Mouse (Mus musculus) embryonic facial prominence, embryonic 12.5 days (tissue): Measurements from ENCODE around the gene Gm45785. TPM values are rescaled to one million over a fixed set of nuclear protein-coding genes. Genes with fewer than 3 reads are reported as not detected.

ENCODE experiments used
- ATAC-seq: fragments of 200-750 bp; cut with Nextera tagmentation; 2 replicates; pipeline ENCODE4 v1.8.0; 2017; ENCODE audit not compliant: insufficient number of reproducible peaks, insufficient read depth, low FRiP score, low TSS enrichment
- H3K27ac ChIP-seq: fragments of 300-500 bp; sonication (generic); 2 replicates; pipeline ENCODE4 v1.5.1; 2016; ENCODE audit warnings: mild to moderate bottlenecking
- H3K27me3 ChIP-seq: fragments of 300-500 bp; sonication (generic); 2 replicates; pipeline ENCODE4 v1.6.1; 2016; ENCODE audit warnings: mild to moderate bottlenecking, moderate library complexity
- H3K36me3 ChIP-seq: fragments of 300-500 bp; sonication (generic); 2 replicates; pipeline ENCODE4 v1.6.1; 2016; ENCODE audit warnings: mild to moderate bottlenecking
- H3K4me1 ChIP-seq: fragments of 300-500 bp; sonication (generic); 2 replicates; pipeline ENCODE4 v1.6.1; 2016
- H3K4me2 ChIP-seq: fragments of 300-500 bp; sonication (generic); replicated peaks from 2 replicates; pipeline ENCODE4 v1.6.1; 2016; ENCODE audit warnings: mild to moderate bottlenecking, moderate library complexity
- H3K4me3 ChIP-seq: fragments of 300-500 bp; sonication (generic); 2 replicates; pipeline ENCODE4 v1.5.1; 2016; ENCODE audit warnings: mild to moderate bottlenecking
- H3K9ac ChIP-seq: fragments of 300-500 bp; sonication (generic); 2 replicates; pipeline ENCODE4 v1.6.1; 2016; ENCODE audit warnings: mild to moderate bottlenecking, moderate library complexity
- H3K9me3 ChIP-seq: fragments of 300-500 bp; sonication (generic); 2 replicates; pipeline ENCODE4 v1.6.1; 2016; ENCODE audit warnings: mild to moderate bottlenecking, moderate library complexity
- WGBS: fragments of 180-500 bp; shearing (Covaris S2); methylation state at CpG from one replicate; pipeline ENCODE4 v1.1.7; 2016; 5-methylcytosine and 5-hydroxymethylcytosine counted together
- polyA plus RNA-seq: library from polyadenylated mRNA; unstranded; fragments of >200 nt; fragmentation: Nextera tagmentation; extraction: Ambion mirVana; gene quantifications from 2 replicates; pipeline ENCODE4 v1.2.1, GENCODE M21; 2016

The Gm45785 gene
- polyA plus RNA-seq, 1 experiment from 2014 or later = not detected

DNA sequence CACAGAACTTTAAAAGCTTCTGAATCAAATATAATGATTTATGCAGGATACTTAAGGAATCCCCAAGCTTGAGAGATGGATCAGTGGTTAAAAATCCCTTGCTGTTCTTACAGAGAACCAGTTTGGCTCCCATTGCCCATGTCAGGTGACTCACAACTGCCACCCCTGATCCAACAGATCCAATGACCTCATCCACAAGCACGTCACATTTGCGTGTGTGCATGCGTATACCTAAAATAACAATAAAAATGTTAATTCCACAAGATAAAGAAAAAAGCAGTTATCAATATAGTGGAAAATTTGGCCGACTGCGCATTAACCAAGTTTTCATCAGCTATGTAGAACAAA is 34.9 kb downstream of the Gm45785 start:
- Histone ChIP-seq H3K4me3 (peak overlapping the region; percentile 55), H3K9me3 (no peaks in the 10 kb centered on the region), H3K27ac (no peak overlapping the region), H3K36me3 (no peaks in the 10 kb centered on the region), H3K4me1 (peaks cover 3% of the 10 kb centered on the region; the same call in 1 of the 2 replicates), H3K27me3 (no peaks in the 10 kb centered on the region), H3K9ac (no peak overlapping the region), H3K4me2 (peak overlapping the region; percentile 79)
- no peak for ATAC-seq
- 54% methylated on average over 5 of the region's 5 CpGs for WGBS

DNA sequence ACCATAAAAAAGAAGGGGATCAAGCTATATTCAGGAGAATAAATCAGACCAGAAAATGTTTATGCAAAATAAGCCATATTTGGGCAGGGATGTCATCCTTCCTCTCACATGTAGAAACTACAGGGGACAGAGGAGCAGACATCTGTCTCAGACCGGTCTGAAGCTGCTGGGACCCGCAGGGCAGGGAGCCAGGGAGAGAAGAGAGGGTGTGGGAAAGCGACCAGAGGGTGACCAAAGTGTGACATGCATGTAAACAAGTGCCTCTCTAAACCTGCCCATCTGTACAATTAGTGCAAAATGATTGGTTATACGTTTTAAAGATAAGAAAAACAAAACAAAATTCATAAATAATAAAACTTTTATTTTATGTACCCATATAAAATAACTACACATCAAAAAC is 36.0 kb downstream of the Gm45785 start:
- Histone ChIP-seq H3K4me2 (no peak overlapping the region), H3K4me3 (no peak overlapping the region), H3K27me3 (no peaks in the 10 kb centered on the region), H3K4me1 (peaks cover 3% of the 10 kb centered on the region; the same call in 1 of the 2 replicates), H3K9ac (no peak overlapping the region), H3K9me3 (no peaks in the 10 kb centered on the region), H3K36me3 (no peaks in the 10 kb centered on the region), H3K27ac (no peak overlapping the region)
- WGBS = 80% methylated on average over 4 of the region's 4 CpGs
- ATAC-seq = no peak

- no peak for ATAC-seq
- Histone ChIP-seq H3K4me1 (no peaks in the 10 kb centered on the region), H3K9ac (no peak overlapping the region)
These were observed 43.3 kb downstream of the Gm45785 start for GRCm38 (mm10) chr7:140812850-140813249.

GRCm38 (mm10) chr7:140811714-140812113 is 44.4 kb downstream of the Gm45785 start:
- Histone ChIP-seq H3K4me2 (no peak overlapping the region), H3K9ac (no peak overlapping the region), H3K4me3 (no peak overlapping the region), H3K4me1 (no peaks in the 10 kb centered on the region), H3K9me3 (no peaks in the 10 kb centered on the region), H3K27ac (no peak overlapping the region), H3K27me3 (no peaks in the 10 kb centered on the region), H3K36me3 (peaks cover 14% of the 10 kb centered on the region)
- 90% methylated on average over 13 of the region's 13 CpGs for WGBS
- no peak for ATAC-seq

More at GRCm38 (mm10) chr7:140812850-140813249, 43.3 kb downstream of the Gm45785 start:
- 87% methylated on average over 12 of the region's 12 CpGs for WGBS
- Histone ChIP-seq H3K4me3 (no peak overlapping the region), H3K27me3 (no peaks in the 10 kb centered on the region), H3K4me2 (no peak overlapping the region), H3K36me3 (peaks cover 14% of the 10 kb centered on the region), H3K9me3 (no peaks in the 10 kb centered on the region), H3K27ac (no peak overlapping the region)

GRCm38 (mm10) chr7:140810496-140810895 is 45.6 kb downstream of the Gm45785 start:
- Histone ChIP-seq H3K9ac (no peak overlapping the region), H3K9me3 (no peaks in the 10 kb centered on the region), H3K4me1 (no peaks in the 10 kb centered on the region), H3K27ac (no peak overlapping the region), H3K4me2 (no peak overlapping the region), H3K4me3 (no peak overlapping the region), H3K36me3 (peaks cover 14% of the 10 kb centered on the region), H3K27me3 (no peaks in the 10 kb centered on the region)
- 88% methylated on average over 6 of the region's 6 CpGs for WGBS
- no peak for ATAC-seq

DNA sequence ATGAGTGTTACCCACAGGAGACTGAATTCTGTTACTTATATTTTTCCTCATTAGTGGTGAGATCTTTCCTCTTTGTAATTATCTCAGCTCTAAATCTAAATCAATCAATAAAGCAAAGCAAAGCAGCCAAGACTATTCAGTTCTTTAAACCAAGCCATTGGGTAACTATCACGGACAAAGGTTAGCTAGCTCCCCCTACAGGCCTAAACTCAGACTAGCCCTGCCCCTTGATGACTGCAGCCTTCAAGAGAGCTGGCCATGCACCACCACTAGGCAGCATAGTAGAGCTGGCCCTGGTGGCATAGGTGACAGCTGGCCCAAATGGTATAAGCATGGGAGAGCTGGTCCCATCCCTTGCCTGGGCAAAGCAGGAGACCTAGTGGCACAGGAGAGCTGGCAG is 50.4 kb downstream of the Gm45785 start:
- Histone ChIP-seq H3K27ac (no peak overlapping the region), H3K9ac (no peak overlapping the region), H3K9me3 (no peaks in the 10 kb centered on the region), H3K4me2 (no peak overlapping the region), H3K27me3 (no peaks in the 10 kb centered on the region), H3K4me1 (no peaks in the 10 kb centered on the region), H3K36me3 (peaks cover 5% of the 10 kb centered on the region; the same call in 1 of the 2 replicates), H3K4me3 (no peak overlapping the region)
- 7% methylated on average over 1 of the region's 1 CpGs for WGBS
- ATAC-seq = no peak; the same call in 1 of the 2 replicates

DNA sequence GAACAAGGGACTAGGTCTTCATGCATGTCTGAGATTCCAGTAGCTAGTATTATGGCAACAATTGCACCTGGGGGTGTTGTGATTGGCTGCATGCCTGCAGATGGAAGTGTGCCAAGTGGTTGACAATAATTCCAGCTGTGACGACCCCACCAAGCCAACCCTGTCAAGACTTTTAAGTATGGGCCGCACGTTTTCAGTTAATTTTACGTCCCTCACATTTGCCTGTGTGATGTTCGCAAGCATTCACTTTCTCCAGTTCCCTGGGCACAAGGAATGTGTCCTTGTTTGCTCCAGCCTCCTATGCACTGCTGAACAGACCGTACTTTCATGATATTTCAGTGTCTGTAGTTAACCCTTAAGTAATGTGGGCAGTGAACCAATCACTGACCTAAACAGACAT is 53.5 kb downstream of the Gm45785 start:
- H3K27me3 ChIP-seq = no peaks in the 10 kb centered on the region
- H3K4me1 ChIP-seq = no peaks in the 10 kb centered on the region
- H3K36me3 ChIP-seq = no peaks in the 10 kb centered on the region
- H3K27ac ChIP-seq = no peak overlapping the region
- H3K9ac ChIP-seq = no peak overlapping the region
- no peak overlapping the region for H3K4me2 ChIP-seq
- no peak overlapping the region for H3K4me3 ChIP-seq
- no peaks in the 10 kb centered on the region for H3K9me3 ChIP-seq
- no peak for ATAC-seq
- 72% methylated on average over 6 of the region's 6 CpGs for WGBS

- no peaks in the 10 kb centered on the region for H3K36me3 ChIP-seq
- H3K4me1 ChIP-seq = no peaks in the 10 kb centered on the region
- WGBS = 61% methylated on average over 2 of the region's 2 CpGs
- H3K4me2 ChIP-seq = no peak overlapping the region
- no peaks in the 10 kb centered on the region for H3K9me3 ChIP-seq
- no peaks in the 10 kb centered on the region for H3K27me3 ChIP-seq
- no peak overlapping the region for H3K9ac ChIP-seq
- no peak overlapping the region for H3K4me3 ChIP-seq
- no peak overlapping the region for H3K27ac ChIP-seq
- ATAC-seq = 0 out of 2 replicates have a peak, but pooled peaks have one; percentile 60
These were observed 57.9 kb downstream of the Gm45785 start for GRCm38 (mm10) chr7:140798212-140798611.

GRCm38 (mm10) chr7:140797619-140798018 is 58.5 kb downstream of the Gm45785 start:
- Histone ChIP-seq H3K27ac (no peak overlapping the region), H3K9me3 (no peaks in the 10 kb centered on the region), H3K4me1 (no peaks in the 10 kb centered on the region), H3K9ac (no peak overlapping the region), H3K4me3 (no peak overlapping the region), H3K27me3 (no peaks in the 10 kb centered on the region), H3K36me3 (no peaks in the 10 kb centered on the region), H3K4me2 (no peak overlapping the region)
- 0 out of 2 replicates have a peak, but pooled peaks have one; percentile 10 for ATAC-seq
- WGBS = 91% methylated on average over 3 of the region's 3 CpGs

DNA sequence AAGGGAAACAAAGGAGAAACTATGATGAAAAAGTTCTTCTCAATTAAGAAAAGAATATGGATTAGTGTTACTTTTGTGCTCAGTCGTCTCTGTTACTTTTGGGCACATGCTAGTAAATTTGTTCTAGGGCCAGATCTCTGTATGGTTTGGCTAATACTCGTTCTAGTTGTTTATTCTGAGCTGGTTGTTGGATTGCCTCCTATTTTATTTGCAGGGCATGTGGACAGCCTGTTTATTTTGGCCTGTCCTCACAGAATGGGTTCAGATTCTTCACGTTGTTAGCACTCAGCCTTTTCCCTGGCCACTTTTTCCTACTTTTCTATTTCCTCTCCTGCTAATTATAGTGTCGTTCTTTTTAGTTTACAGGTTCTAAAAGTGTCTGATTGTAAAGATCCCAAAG is 62.6 kb downstream of the Gm45785 start:
- Histone ChIP-seq H3K4me2 (no peak overlapping the region), H3K36me3 (no peaks in the 10 kb centered on the region), H3K27me3 (no peaks in the 10 kb centered on the region), H3K4me3 (no peak overlapping the region), H3K27ac (no peak overlapping the region), H3K9me3 (no peaks in the 10 kb centered on the region), H3K9ac (no peak overlapping the region), H3K4me1 (no peaks in the 10 kb centered on the region)
- no peak for ATAC-seq
- 74% methylated on average over 4 of the region's 4 CpGs for WGBS

DNA sequence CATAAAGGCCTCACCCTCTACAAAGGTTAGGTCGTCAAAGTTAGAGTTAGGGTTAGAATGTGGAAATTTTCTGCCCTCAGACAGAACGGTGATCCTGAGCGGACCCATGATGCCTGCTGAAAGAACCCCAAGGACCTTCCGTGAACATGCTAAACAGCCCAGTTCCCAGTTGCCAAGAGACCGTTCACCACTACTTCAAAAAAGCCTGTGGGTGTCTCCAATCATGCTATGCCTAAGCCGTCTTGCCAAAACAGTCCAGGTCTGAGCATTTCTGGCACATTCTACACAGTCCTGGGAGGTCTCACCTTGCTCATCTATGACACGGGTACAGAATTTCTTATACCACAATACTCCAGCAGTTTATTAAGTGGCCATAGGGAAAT is 68.1 kb downstream of the Gm45785 start:
- H3K4me2 ChIP-seq = no peak overlapping the region
- ATAC-seq = no peak
- no peaks in the 10 kb centered on the region for H3K36me3 ChIP-seq
- 82% methylated on average over 7 of the region's 7 CpGs for WGBS
- no peaks in the 10 kb centered on the region for H3K27me3 ChIP-seq
- no peak overlapping the region for H3K4me3 ChIP-seq
- H3K27ac ChIP-seq = no peak overlapping the region
- H3K9me3 ChIP-seq = no peaks in the 10 kb centered on the region
- H3K4me1 ChIP-seq = no peaks in the 10 kb centered on the region
- H3K9ac ChIP-seq = no peak overlapping the region

GRCm38 (mm10) chr7:140787406-140788052 is 68.6 kb downstream of the Gm45785 start, which contains the start of gene Syce1:
Syce1 (minus strand) TSS chr7:140787852.
- no peaks in the 10 kb centered on the region for H3K36me3 ChIP-seq
- WGBS = 81% methylated on average over 33 of the region's 33 CpGs
- H3K9me3 ChIP-seq = no peaks in the 10 kb centered on the region
- H3K4me3 ChIP-seq = no peak within 1 kb of the TSS
- no peak within 1 kb of the TSS for H3K27ac ChIP-seq
- H3K4me1 ChIP-seq = no peaks in the 10 kb centered on the region
- ATAC-seq = no peak
- no peak within 1 kb of the TSS for H3K4me2 ChIP-seq
- no peak within 1 kb of the TSS for H3K9ac ChIP-seq
- H3K27me3 ChIP-seq = no peaks in the 10 kb centered on the region
